Mouse (Mus musculus) lung, adult 10 weeks (tissue): ENCODE measurements around the gene Tmem200a. TPM values are rescaled to one million over a fixed set of nuclear protein-coding genes. Genes with fewer than 3 reads are reported as not detected.

ENCODE experiments used
- polyA plus RNA-seq: library from polyadenylated mRNA; stranded (reverse); fragments of 350-450 nt; fragmentation: Illumina TruSeq; extraction: RNeasy Lipid Tissue Mini Kit (QIAGEN cat#74804); gene quantifications from one replicate; pipeline ENCODE4 v1.2.3, GENCODE M21; 2014; ENCODE audit warnings: low read depth, low replicate concordance; ENCODE audit not compliant: insufficient read depth

Gene Tmem200a
- polyA plus RNA-seq: 2.7 TPM

GRCm38 (mm10) chr10:26078521-26079142 lies at the start of gene Tmem200a:
TSS of gene Tmem200a (minus strand) at chr10:26079052.

GRCm38 (mm10) chr10:26077671-26078481 lies 976 bp downstream of the Tmem200a start, which contains the start of gene Gm9767:
TSS of gene Gm9767 (plus strand) at chr10:26078255.

Other genes with a start within 250 kb of the Tmem200a start
- gene Gm9767, start 797 bp downstream of the Tmem200a start, polyA plus RNA-seq: not detected
- gene Samd3, start 150.7 kb upstream of the Tmem200a start, polyA plus RNA-seq: 1.1 TPM